Mouse (Mus musculus) thymus, postnatal 0 days (tissue): ENCODE measurements at regions not wholly inside any gene's neighbourhood (a gene's known extent, or its start where the extent isn't known, plus 50 kb on each side); places are given as distances from the start of the nearest gene placed in this dataset.

Experiments
- DNase-seq: peaks from one replicate; pipeline ENCODE4 v3.0.0-alpha.2; 2015; ENCODE audit warnings: low spot score

DNA sequence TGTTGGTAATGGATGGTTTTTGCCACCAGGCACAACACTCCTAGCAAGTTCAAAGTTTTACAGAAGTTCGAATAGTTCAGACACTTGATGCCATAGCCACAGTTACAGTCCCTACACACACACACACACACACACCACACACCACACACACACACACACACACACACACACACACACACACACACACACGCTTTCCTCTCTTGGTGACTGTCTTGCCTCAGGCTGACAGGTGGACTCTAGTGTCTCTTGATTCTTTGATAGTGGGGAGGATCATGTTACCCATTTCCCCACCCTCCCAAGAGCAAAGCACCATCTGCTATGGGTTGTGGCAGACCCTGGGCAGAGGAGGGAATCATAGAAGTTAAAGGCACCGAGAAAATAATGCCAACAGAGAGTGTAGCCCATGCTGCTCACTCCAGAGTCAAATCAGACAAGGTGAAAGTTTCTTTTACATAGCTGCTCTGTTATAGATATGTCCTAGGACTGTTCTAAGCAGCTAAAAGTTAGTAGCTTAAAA, 75.9 kb downstream of the Klhl25 start:
- DNase-seq: no peak

GRCm38 (mm10) chr7:75927537-75927936, 79.4 kb downstream of the Klhl25 start:
- DNase-seq: peak; percentile 53

DNA sequence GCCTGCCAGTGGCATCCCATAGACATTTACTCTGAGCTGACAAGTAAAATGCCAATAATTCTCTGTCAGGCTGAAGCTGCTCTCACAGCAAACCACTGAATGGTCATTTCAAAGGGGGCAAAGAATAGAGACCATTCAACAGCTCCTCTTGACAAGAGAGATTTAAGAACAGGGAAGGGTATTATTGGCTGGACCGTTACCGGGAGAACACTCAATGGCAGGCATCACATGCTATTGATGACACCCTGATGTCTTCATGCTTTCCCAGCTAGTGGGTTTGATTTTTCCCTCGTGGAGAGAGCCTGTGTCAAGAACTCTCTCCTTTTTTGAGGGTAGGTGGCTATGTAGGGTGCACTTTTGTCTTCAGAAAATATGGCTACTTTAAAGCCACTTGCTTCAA, 95.7 kb downstream of the Klhl25 start:
- DNase-seq: no peak

GRCm38 (mm10) chr7:75955671-75956070, 107.6 kb downstream of the Klhl25 start:
- DNase-seq: no peak

DNA sequence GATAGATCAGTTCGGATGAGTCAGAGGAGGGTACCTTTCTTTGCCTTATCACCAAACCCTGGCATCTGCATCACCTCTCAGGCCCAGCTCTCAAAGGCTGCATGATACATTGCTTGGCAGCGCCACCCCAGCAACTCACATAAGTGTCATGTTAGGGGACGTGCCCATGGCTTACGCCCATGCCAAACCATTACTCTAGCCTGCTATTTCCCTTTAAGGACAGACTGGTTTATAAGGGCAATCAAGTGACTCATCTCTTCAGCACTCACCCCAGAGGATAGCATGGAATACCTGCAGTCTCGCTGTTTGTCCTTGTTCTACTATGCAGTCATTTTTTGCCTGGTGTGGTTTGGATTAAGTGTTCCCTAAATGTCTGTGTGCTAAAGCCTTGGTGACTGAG, 109.3 kb downstream of the Klhl25 start:
- DNase-seq: no peak

GRCm38 (mm10) chr7:75959903-75960620, 112.0 kb downstream of the Klhl25 start:
- no peak for DNase-seq

- no peak for DNase-seq
Observed at GRCm38 (mm10) chr7:75968177-75968576, 120.1 kb downstream of the Klhl25 start.

GRCm38 (mm10) chr7:75970914-75971313, 122.8 kb downstream of the Klhl25 start:
- DNase-seq: no peak

DNA sequence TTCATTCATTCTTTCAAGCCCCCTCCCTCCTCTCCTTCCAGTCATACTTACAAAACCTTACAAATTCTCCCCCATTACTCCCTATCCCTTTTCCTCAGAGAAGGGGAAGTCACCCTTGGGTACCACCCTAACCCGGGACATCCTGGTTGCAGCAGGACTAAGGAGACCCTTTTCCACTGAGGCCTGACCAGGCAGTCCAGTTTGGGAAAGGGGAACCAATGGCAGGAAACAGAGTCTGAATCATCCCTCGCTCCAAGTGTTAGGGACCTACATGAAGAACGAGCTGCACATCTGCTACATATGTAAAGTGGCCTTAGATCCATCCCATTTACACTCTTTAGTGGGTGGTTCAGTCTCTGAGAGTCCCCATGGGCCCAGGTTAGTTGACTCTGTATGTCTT, 123.6 kb downstream of the Klhl25 start:
- DNase-seq: no peak

GRCm38 (mm10) chr7:75981560-75981959, 133.4 kb downstream of the Klhl25 start:
- DNase-seq: no peak

DNA sequence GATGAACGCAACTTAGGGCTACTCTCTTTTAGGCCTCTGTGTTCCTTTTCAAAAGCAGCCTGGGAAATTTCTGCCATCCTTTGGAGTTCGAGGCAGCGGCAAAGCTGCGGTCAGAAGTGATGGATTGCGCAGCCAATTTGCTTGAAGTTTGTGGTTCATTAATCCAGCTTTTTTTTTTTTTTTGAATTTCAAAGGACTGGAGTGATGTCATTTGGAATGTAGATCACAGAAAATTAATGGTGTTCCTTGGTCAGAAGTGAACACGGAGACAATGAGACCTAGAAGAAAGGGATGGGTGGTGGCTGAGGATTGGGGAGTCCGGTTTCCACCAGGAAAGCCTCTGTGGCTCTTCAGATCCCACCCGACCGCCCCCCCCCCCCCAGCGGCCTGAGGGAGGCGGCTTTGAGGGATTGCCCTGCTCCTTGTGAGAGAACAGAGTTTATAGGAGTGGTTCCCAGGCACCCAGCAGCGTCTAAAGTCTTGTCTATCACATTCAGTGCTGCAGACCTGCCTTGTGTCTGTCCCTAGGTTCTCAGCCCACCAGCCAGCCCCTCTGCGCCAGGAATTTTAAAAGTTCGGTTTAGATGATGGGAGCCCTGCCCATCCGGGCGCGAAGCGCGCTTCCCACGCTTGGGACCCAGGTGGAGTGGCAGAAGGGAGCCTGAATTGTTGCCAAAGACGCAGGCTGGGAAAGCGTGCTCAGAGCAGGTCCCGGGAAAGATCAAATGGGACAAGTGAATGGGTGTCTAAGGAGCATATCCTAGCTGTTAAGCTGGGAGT, 135.1 kb downstream of the Klhl25 start:
- DNase-seq: no peak

GRCm38 (mm10) chr7:75983809-75984171, 135.7 kb downstream of the Klhl25 start:
- DNase-seq: no peak

GRCm38 (mm10) chr7:75998853-75999252, 150.7 kb downstream of the Klhl25 start:
- DNase-seq: no peak

DNA sequence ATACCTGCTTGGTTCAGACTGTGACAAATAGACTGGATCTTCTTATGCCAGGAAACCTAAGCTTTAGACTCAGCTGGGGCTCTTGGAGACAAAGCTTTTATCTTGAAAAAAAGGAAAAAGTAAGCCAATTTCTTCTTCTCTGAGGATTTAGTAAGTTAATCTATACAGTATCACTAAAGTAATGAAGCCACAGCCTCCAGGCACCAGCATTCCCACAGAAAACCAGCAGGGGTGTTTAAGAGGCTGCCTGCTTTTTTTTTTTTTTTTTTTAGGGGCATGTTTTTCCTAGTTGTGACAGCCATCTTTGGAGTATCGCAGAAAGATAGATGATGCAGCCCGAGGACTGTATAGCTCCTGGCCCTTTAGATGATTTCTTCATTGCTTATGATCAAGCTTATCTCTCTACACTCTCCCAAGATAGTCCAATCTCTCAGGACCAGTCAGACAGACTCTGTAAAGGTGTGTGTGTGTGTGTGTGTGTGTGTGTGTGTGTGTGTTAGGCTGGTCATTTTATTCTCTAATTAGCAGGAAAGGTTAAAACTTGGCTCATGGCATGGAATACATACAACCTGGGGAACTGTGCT, 151.3 kb downstream of the Klhl25 start:
- DNase-seq: no peak

DNA sequence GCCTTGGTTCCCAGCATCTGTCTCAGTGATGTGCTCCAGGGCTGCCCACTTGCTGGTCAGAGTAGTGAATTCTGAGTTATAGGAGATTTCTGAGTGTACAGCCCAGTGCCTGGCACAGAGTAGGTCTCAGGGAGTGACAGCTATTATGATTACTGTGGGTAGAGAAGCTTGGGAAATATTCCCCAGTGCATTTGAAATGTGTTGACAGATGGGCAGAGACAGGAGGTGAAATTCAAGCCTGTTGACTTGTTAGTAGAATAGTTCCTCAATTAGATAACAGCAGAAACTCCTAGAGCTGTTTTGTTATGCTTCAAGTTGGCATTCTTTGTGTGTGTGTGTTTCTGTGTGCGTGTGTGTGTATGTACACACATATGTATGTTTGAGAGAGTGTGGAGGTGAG, 152.9 kb downstream of the Klhl25 start:
- DNase-seq: no peak

DNA sequence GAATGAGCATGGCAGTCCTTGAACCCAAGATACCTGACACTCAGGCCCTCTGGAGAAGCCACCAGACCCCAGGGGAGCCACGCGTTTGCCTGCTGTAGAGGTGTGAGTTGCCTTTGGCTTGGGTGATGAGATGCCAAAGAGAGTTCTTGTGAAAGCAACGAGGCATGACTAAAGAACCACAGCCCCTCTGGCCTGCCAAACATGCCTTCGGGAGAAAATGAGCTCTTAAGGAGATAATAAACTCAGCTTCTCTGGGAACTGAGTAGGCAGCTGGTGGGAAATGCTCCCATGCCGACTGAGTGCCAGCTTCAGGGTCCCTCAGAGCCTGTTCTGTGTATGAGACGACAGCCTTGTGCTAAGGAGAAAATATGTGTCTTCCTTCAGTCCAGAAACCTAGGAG, 160.1 kb downstream of the Klhl25 start:
- no peak for DNase-seq

GRCm38 (mm10) chr7:76047743-76048142, 181.9 kb upstream of the Agbl1 start:
- DNase-seq: peak; percentile 64

GRCm38 (mm10) chr7:76049342-76049741, 180.3 kb upstream of the Agbl1 start:
- DNase-seq: no peak

GRCm38 (mm10) chr7:76053843-76054242, 175.8 kb upstream of the Agbl1 start:
- no peak for DNase-seq

- DNase-seq: no peak
Observed at GRCm38 (mm10) chr7:76099149-76099548, 130.5 kb upstream of the Agbl1 start.

DNA sequence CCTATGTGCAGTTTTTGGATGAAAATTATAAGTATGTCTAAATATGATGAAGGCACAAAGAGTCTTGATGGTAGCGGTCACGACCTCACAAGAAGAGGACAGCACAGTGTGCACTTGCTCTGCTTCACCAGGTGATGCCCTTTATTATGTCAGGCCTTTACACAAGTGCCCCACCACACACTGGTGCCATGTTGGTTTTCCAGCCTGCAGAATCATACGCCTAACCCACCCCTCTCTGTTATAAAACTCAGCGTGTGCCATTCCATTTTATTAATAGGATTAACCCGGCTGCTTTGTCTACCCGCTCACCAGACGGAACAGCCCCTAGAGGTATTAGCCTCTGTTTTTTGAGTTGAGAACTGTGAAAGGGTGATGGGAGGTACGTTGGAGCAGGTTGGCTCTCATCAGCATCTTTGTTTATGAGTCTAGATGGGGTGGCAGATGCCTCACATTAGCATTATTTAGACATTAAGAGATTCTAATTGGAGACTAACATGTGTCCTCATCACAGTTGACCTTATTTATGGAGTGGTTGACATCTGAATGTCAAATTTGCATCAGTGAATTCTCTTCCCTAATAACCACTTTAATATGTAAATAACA, 108.3 kb upstream of the Agbl1 start:
- DNase-seq: no peak

- DNase-seq: no peak
Observed at GRCm38 (mm10) chr7:76127641-76128111, 102.0 kb upstream of the Agbl1 start.
